Mouse (Mus musculus) cortical plate, adult 2 months (tissue): ENCODE measurements around the gene Slc44a4.

Source experiments
- CTCF ChIP-seq: fragments of 200-500 bp; IDR thresholded peaks from 2 replicates; pipeline ENCODE4 v1.5.1; 2011; ENCODE audit warnings: mild to moderate bottlenecking, control low read depth, low read length; ENCODE audit not compliant: insufficient read depth; ENCODE audit errors: extremely low read depth
- POLR2A ChIP-seq: fragments of 200-500 bp; IDR thresholded peaks from 2 replicates; pipeline ENCODE4 v1.6.1; 2011; ENCODE audit warnings: mild to moderate bottlenecking, low read length, control low read depth; ENCODE audit not compliant: insufficient read depth; ENCODE audit errors: extremely low read depth

GRCm38 (mm10) chr17:34917188-34917587 lies 2.9 kb downstream of the Slc44a4 start:
- no peak for TF ChIP-seq CTCF
- TF ChIP-seq POLR2A, result no peak
